Mouse (Mus musculus): ENCODE measurements around the gene Ano2.

GRCm38 (mm10) chr6:125729471-125729870, 39.3 kb downstream of the Ano2 start:
- TF ChIP-seq CTCF (IDR thresholded peaks at IDR 0.05; ENCODE audit: low read depth), result no peak
- no peak for TF ChIP-seq EP300 (IDR thresholded peaks at IDR 0.05; ENCODE audit: low read depth)

Measured in liver, embryonic 14.5 days (tissue).